Mouse (Mus musculus) myocyte (in vitro differentiated cells): ENCODE data around the gene Myh13.

ENCODE experiments used
- CEBPB ChIP-seq: IDR thresholded peaks from 2 replicates; pipeline ENCODE4 v1.6.1; 2011; ENCODE audit warnings: mild to moderate bottlenecking, moderate library complexity; ENCODE audit not compliant: poor library complexity, insufficient read depth, severe bottlenecking
- E2F4 ChIP-seq: IDR thresholded peaks from one replicate; pipeline ENCODE4 v1.6.1; 2011; ENCODE audit warnings: mild to moderate bottlenecking, control low read depth, moderate library complexity; ENCODE audit not compliant: insufficient read depth
- MAX ChIP-seq: IDR thresholded peaks from one replicate; pipeline ENCODE4 v1.6.1; 2011; ENCODE audit warnings: low read depth, mild to moderate bottlenecking, control low read depth
- MYOD1 ChIP-seq, 3 experiments: IDR thresholded peaks; one replicate each; pipeline ENCODE4 v1.6.1; 2011; ENCODE audit warnings: control low read depth in 2 of 3, low read depth in 2 of 3, mild to moderate bottlenecking in 2 of 3, moderate library complexity in 1 of 3; ENCODE audit not compliant: insufficient read length in 2 of 3, control insufficient read depth in 1 of 3
- POLR2A ChIP-seq: IDR thresholded peaks from one replicate; pipeline ENCODE4 v1.6.1; 2011; ENCODE audit warnings: low read depth, mild to moderate bottlenecking, control low read depth, moderate library complexity; ENCODE audit not compliant: insufficient read length
- POLR2AphosphoS2 ChIP-seq: IDR thresholded peaks from one replicate; pipeline ENCODE4 v1.6.1; 2011; ENCODE audit warnings: low read depth, control low read depth; ENCODE audit not compliant: insufficient read length
- REST ChIP-seq: IDR thresholded peaks from one replicate; pipeline ENCODE4 v1.6.1; 2011; ENCODE audit warnings: mild to moderate bottlenecking, control low read depth, moderate library complexity; ENCODE audit not compliant: insufficient read depth, insufficient read length
- SRF ChIP-seq: IDR thresholded peaks from one replicate; pipeline ENCODE4 v1.6.1; 2011; ENCODE audit warnings: low read depth; ENCODE audit not compliant: control insufficient read depth, insufficient read length
- TCF12 ChIP-seq: IDR thresholded peaks from one replicate; pipeline ENCODE4 v1.6.1; 2011; ENCODE audit warnings: mild to moderate bottlenecking, control low read depth; ENCODE audit not compliant: poor library complexity, insufficient read depth, severe bottlenecking
- USF1 ChIP-seq: IDR thresholded peaks from one replicate; pipeline ENCODE4 v1.6.1; 2011; ENCODE audit warnings: low read depth, mild to moderate bottlenecking, control low read depth, moderate library complexity

DNA sequence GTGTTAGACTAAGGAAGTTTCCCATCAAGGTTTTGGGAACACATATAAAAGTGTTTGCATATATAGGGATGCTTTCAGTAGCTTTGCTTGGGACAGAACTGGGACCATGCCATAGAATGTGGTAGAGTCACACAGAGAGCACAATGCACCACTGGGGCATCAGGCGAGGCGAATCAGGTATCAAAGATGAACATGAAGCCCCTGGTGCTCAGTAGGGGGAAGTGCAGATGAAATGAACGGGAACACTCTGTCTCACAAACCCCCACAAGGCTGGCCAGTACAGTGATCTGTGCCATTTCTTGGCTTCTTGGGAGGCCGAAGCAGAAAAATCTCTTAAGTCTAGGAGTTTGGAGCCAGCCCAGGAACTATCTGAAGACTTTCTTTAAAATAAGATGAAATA is 31.6 kb downstream of the Myh13 start:
- no peak for TF ChIP-seq MAX
- TF ChIP-seq POLR2A = no peak
- no peak for TF ChIP-seq TCF12
- TF ChIP-seq POLR2AphosphoS2 = no peak
- no peak for TF ChIP-seq E2F4
- no peak for TF ChIP-seq MYOD1 (IDR thresholded peaks at IDR 0.05; ENCODE audit: control insufficient read depth in 1 of 3, insufficient read length in 2 of 3, low read depth in 2 of 3)
- no peak for TF ChIP-seq REST
- no peak for TF ChIP-seq CEBPB
- TF ChIP-seq USF1 = no peak
- TF ChIP-seq SRF = no peak
